Mouse (Mus musculus) adrenal gland, postnatal 10 days (tissue): ENCODE results near the gene Shroom2. TPM values are rescaled to one million over a fixed set of nuclear protein-coding genes. Genes with fewer than 3 reads are reported as not detected.
A peak's percentile ranks its signal among the peaks of the same experiment; 100 is the strongest.
"Not testable (repeated sequence)": the region's sequence is repeated elsewhere in the genome, so short reads cannot be mapped to it uniquely, and the experiment has no call there.

Experiments used
- DNase-seq: peaks from one replicate; pipeline ENCODE4 v3.0.0; 2021; ENCODE audit warnings: mixed read lengths
- long read RNA-seq, 2 experiments: library from polyadenylated mRNA; stranded (forward); transcript quantifications; one replicate each; pipeline ENCODE4 v2.0.0; 2021
- total RNA-seq, 2 experiments: library from RNA; stranded (reverse); gene quantifications; 2 replicates each; pipeline ENCODE4 v1.2.3; 2021

The Shroom2 gene
- 10 to 100 TPM in 1 of 2 experiments, 1 to 10 TPM in 1; 9.8 to 13.5 TPM for total RNA-seq
- long read RNA-seq, experiment 1, partial matches to known transcripts, result 1 of 2 reads
- long read RNA-seq, experiment 1, other reads (novel, unspliced or antisense), result 1 of 2 reads
- long read RNA-seq, experiment 2, full-length matches to known transcripts, result 1 of 3 reads
- long read RNA-seq, experiment 2, partial matches to known transcripts, result 0 of 3 reads
- long read RNA-seq, experiment 2, other reads (novel, unspliced or antisense), result 2 of 3 reads

GRCm38 (mm10) chrX:152768891-152769599 lies at the start of gene Shroom2:
Gene Shroom2, minus strand, starts transcription at chrX:152769465.
- DNase-seq, result peak; percentile 24

GRCm38 (mm10) chrX:152818996-152819395 lies 49.7 kb upstream of the Shroom2 start:
- peak; percentile 2 for DNase-seq

- no peak for DNase-seq
Observed at GRCm38 (mm10) chrX:152813339-152813738, 44.1 kb upstream of the Shroom2 start.

- DNase-seq, result no peak
Observed at GRCm38 (mm10) chrX:152805317-152805716, 36.1 kb upstream of the Shroom2 start.

- DNase-seq, result no peak
Observed at GRCm38 (mm10) chrX:152788611-152789010, 19.3 kb upstream of the Shroom2 start.

GRCm38 (mm10) chrX:152788129-152788528 lies 18.9 kb upstream of the Shroom2 start:
- DNase-seq, result no peak

- DNase-seq, result peak; percentile 16
Observed at GRCm38 (mm10) chrX:152781720-152782403, 12.6 kb upstream of the Shroom2 start, which contains the start of gene Gpr143. Gene Gpr143, plus strand, starts transcription at chrX:152781921.

GRCm38 (mm10) chrX:152769600-152770157 lies 414 bp upstream of the Shroom2 start:
- DNase-seq, result peak; percentile 78

- DNase-seq, result no peak
Observed at GRCm38 (mm10) chrX:152764171-152764570, 5.1 kb downstream of the Shroom2 start.

- no peak for DNase-seq
Observed at GRCm38 (mm10) chrX:152762855-152763254, 6.4 kb downstream of the Shroom2 start.

GRCm38 (mm10) chrX:152762437-152762836 lies 6.8 kb downstream of the Shroom2 start:
- DNase-seq, result peak; percentile 1

- DNase-seq, result no peak
Observed at GRCm38 (mm10) chrX:152756293-152756692, 13.0 kb downstream of the Shroom2 start.

GRCm38 (mm10) chrX:152755819-152756218 lies 13.4 kb downstream of the Shroom2 start:
- DNase-seq, result no peak

- no peak for DNase-seq
Observed at GRCm38 (mm10) chrX:152745925-152746324, 23.3 kb downstream of the Shroom2 start.

- no peak for DNase-seq
Observed at GRCm38 (mm10) chrX:152743642-152744041, 25.6 kb downstream of the Shroom2 start.

- no peak for DNase-seq
Observed at GRCm38 (mm10) chrX:152738759-152739368, 30.4 kb downstream of the Shroom2 start.

GRCm38 (mm10) chrX:152738191-152738590 lies 31.1 kb downstream of the Shroom2 start:
- DNase-seq, result no peak

GRCm38 (mm10) chrX:152735283-152735682 lies 34.0 kb downstream of the Shroom2 start:
- DNase-seq, result no peak

GRCm38 (mm10) chrX:152716693-152717092 lies 52.6 kb downstream of the Shroom2 start:
- no peak for DNase-seq

GRCm38 (mm10) chrX:152710715-152711114 lies 58.5 kb downstream of the Shroom2 start:
- not testable (repeated sequence) for DNase-seq

GRCm38 (mm10) chrX:152708359-152708758 lies 60.9 kb downstream of the Shroom2 start:
- peak; percentile 12 for DNase-seq

GRCm38 (mm10) chrX:152705397-152705796 lies 63.9 kb downstream of the Shroom2 start:
- peak; percentile 41 for DNase-seq
